Mouse (Mus musculus): ENCODE data around the gene Zeb2.

The Zeb2 gene

GRCm38 (mm10) chr2:45117087-45117561, at the start of gene Zeb2:
Zeb2 (minus strand) TSS chr2:45117395.
- DNase-seq, result peak; percentile 82

GRCm38 (mm10) chr2:45158785-45159184, 41.6 kb upstream of the Zeb2 start:
- DNase-seq, result no peak

GRCm38 (mm10) chr2:45158351-45158782, 41.2 kb upstream of the Zeb2 start:
- no peak for DNase-seq

GRCm38 (mm10) chr2:45153315-45153714, 36.1 kb upstream of the Zeb2 start:
- no peak for DNase-seq

GRCm38 (mm10) chr2:45143162-45143561, 26.0 kb upstream of the Zeb2 start:
- no peak for DNase-seq

- no peak for DNase-seq
These were observed 21.7 kb upstream of the Zeb2 start for GRCm38 (mm10) chr2:45138906-45139305.

GRCm38 (mm10) chr2:45136783-45137182, 19.6 kb upstream of the Zeb2 start:
- no peak for DNase-seq

GRCm38 (mm10) chr2:45133225-45133624, 16.0 kb upstream of the Zeb2 start:
- no peak for DNase-seq

GRCm38 (mm10) chr2:45130461-45131156, 13.4 kb upstream of the Zeb2 start:
- DNase-seq, result no peak

- DNase-seq, result no peak
These were observed 12.4 kb upstream of the Zeb2 start for GRCm38 (mm10) chr2:45129556-45129955.

GRCm38 (mm10) chr2:45128696-45129095, 11.5 kb upstream of the Zeb2 start:
- no peak for DNase-seq

GRCm38 (mm10) chr2:45126401-45126800, 9.2 kb upstream of the Zeb2 start:
- no peak for DNase-seq

- no peak for DNase-seq
These were observed 8.0 kb upstream of the Zeb2 start for GRCm38 (mm10) chr2:45125181-45125580.

GRCm38 (mm10) chr2:45123490-45123889, 6.3 kb upstream of the Zeb2 start:
- DNase-seq, result no peak

GRCm38 (mm10) chr2:45118121-45118520, 926 bp upstream of the Zeb2 start:
- DNase-seq, result no peak

- no peak for DNase-seq
These were observed 397 bp upstream of the Zeb2 start for GRCm38 (mm10) chr2:45117592-45117991.

- no peak for DNase-seq
These were observed 617 bp downstream of the Zeb2 start for GRCm38 (mm10) chr2:45116531-45117024.

GRCm38 (mm10) chr2:45115720-45116495, 1.3 kb downstream of the Zeb2 start:
- peak; percentile 85 for DNase-seq

GRCm38 (mm10) chr2:45115211-45115610, 2.0 kb downstream of the Zeb2 start:
- no peak for DNase-seq

- no peak for DNase-seq
These were observed 2.6 kb downstream of the Zeb2 start for GRCm38 (mm10) chr2:45114596-45114995.

- no peak for DNase-seq
These were observed 3.3 kb downstream of the Zeb2 start for GRCm38 (mm10) chr2:45113912-45114311.

GRCm38 (mm10) chr2:45112891-45113683, 4.1 kb downstream of the Zeb2 start:
- DNase-seq, result peak; percentile 79

All from lung, postnatal 10 days (tissue).